Mouse (Mus musculus) myocyte (in vitro differentiated cells): ENCODE measurements around the gene Gpc5.

Source experiments
- CEBPB ChIP-seq: IDR thresholded peaks from 2 replicates; pipeline ENCODE4 v1.6.1; 2011; ENCODE audit warnings: mild to moderate bottlenecking, moderate library complexity; ENCODE audit not compliant: poor library complexity, insufficient read depth, severe bottlenecking
- MAX ChIP-seq: IDR thresholded peaks from one replicate; pipeline ENCODE4 v1.6.1; 2011; ENCODE audit warnings: low read depth, mild to moderate bottlenecking, control low read depth
- MYOD1 ChIP-seq, 3 experiments: IDR thresholded peaks; one replicate each; pipeline ENCODE4 v1.6.1; 2011; ENCODE audit warnings: control low read depth in 2 of 3, low read depth in 2 of 3, mild to moderate bottlenecking in 2 of 3, moderate library complexity in 1 of 3; ENCODE audit not compliant: insufficient read length in 2 of 3, control insufficient read depth in 1 of 3
- MYOG ChIP-seq, 3 experiments: IDR thresholded peaks; one replicate each; pipeline ENCODE4 v1.6.1; 2011; ENCODE audit warnings: control low read depth in 2 of 3, low read depth in 2 of 3, mild to moderate bottlenecking in 2 of 3; ENCODE audit not compliant: insufficient read length in 2 of 3, control insufficient read depth in 1 of 3, insufficient read depth in 1 of 3
- POLR2A ChIP-seq: IDR thresholded peaks from one replicate; pipeline ENCODE4 v1.6.1; 2011; ENCODE audit warnings: low read depth, mild to moderate bottlenecking, control low read depth, moderate library complexity; ENCODE audit not compliant: insufficient read length
- POLR2AphosphoS2 ChIP-seq: IDR thresholded peaks from one replicate; pipeline ENCODE4 v1.6.1; 2011; ENCODE audit warnings: low read depth, control low read depth; ENCODE audit not compliant: insufficient read length
- REST ChIP-seq: IDR thresholded peaks from one replicate; pipeline ENCODE4 v1.6.1; 2011; ENCODE audit warnings: mild to moderate bottlenecking, control low read depth, moderate library complexity; ENCODE audit not compliant: insufficient read depth, insufficient read length
- SRF ChIP-seq: IDR thresholded peaks from one replicate; pipeline ENCODE4 v1.6.1; 2011; ENCODE audit warnings: low read depth; ENCODE audit not compliant: control insufficient read depth, insufficient read length
- TCF12 ChIP-seq: IDR thresholded peaks from one replicate; pipeline ENCODE4 v1.6.1; 2011; ENCODE audit warnings: mild to moderate bottlenecking, control low read depth; ENCODE audit not compliant: poor library complexity, insufficient read depth, severe bottlenecking
- USF1 ChIP-seq: IDR thresholded peaks from one replicate; pipeline ENCODE4 v1.6.1; 2011; ENCODE audit warnings: low read depth, mild to moderate bottlenecking, control low read depth, moderate library complexity

DNA sequence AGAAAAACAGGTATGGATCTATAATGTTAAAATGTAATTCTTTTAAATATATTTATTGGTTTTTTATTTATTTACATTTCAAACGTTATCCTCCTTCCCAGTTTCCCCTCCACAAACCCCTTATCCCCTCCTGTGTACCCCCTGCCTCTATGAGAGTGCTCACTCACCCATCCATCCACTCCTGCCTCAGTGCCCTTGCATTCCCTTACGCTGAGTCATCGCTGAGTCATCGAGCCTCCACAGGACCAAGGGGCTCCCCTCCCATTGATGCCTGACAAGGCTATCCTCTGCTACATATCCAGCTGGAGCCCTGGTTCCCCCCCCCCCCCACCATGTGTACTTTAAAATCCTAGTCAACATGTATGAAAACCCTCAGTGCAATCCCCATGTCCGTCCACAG, 738.5 kb downstream of the Gpc5 start:
- TF ChIP-seq POLR2A = no peak
- TF ChIP-seq POLR2AphosphoS2 = no peak
- TF ChIP-seq USF1 = no peak
- no peak for TF ChIP-seq MAX
- no peak for TF ChIP-seq MYOG (IDR thresholded peaks at IDR 0.05; ENCODE audit: control insufficient read depth in 1 of 3, insufficient read depth in 1 of 3, insufficient read length in 2 of 3, low read depth in 2 of 3)
- no peak for TF ChIP-seq TCF12
- TF ChIP-seq SRF = no peak
- no peak for TF ChIP-seq CEBPB
- no peak for TF ChIP-seq MYOD1 (IDR thresholded peaks at IDR 0.05; ENCODE audit: control insufficient read depth in 1 of 3, insufficient read length in 2 of 3, low read depth in 2 of 3)
- no peak for TF ChIP-seq REST
